Mouse (Mus musculus) stomach, postnatal 0 days (tissue): ENCODE data around the gene Ccdc181. TPM values are rescaled to one million over a fixed set of nuclear protein-coding genes. Genes with fewer than 3 reads are reported as not detected.
A peak's percentile ranks its signal among the peaks of the same experiment; 100 is the strongest.

ENCODE experiments used
- ATAC-seq: fragments of 200-750 bp; cut with Nextera tagmentation; 2 replicates; pipeline ENCODE4 v1.8.0; 2017; ENCODE audit not compliant: low FRiP score, low TSS enrichment
- DNase-seq: peaks from one replicate; pipeline ENCODE4 v3.0.0-alpha.2; 2016; ENCODE audit warnings: low spot score
- H3K27ac ChIP-seq: fragments of 300-500 bp; sonication (generic); replicated peaks from 2 replicates; pipeline ENCODE4 v1.5.1; 2014; ENCODE audit warnings: mild to moderate bottlenecking, control low read depth
- H3K27me3 ChIP-seq: fragments of 300-500 bp; sonication (generic); 2 replicates; pipeline ENCODE4 v1.6.1; 2014; ENCODE audit warnings: low read length; ENCODE audit not compliant: control insufficient read depth, insufficient read depth
- H3K36me3 ChIP-seq: fragments of 300-500 bp; sonication (generic); 2 replicates; pipeline ENCODE4 v1.6.1; 2014; ENCODE audit warnings: low read length, mixed read lengths; ENCODE audit not compliant: control insufficient read depth, insufficient read depth
- H3K4me1 ChIP-seq: fragments of 300-500 bp; sonication (generic); replicated peaks from 2 replicates; pipeline ENCODE4 v1.6.1; 2014; ENCODE audit warnings: antibody characterized with exemption; ENCODE audit not compliant: control insufficient read depth, insufficient read depth
- H3K4me2 ChIP-seq: fragments of 300-500 bp; sonication (generic); replicated peaks from 2 replicates; pipeline ENCODE4 v1.6.1; 2014; ENCODE audit warnings: low read depth, mild to moderate bottlenecking, control low read depth, moderate library complexity
- H3K4me3 ChIP-seq: fragments of 300-500 bp; sonication (generic); 2 replicates; pipeline ENCODE4 v1.5.1; 2014; ENCODE audit warnings: low read depth, low read length, control low read depth
- H3K9ac ChIP-seq: fragments of 300-500 bp; sonication (generic); 2 replicates; pipeline ENCODE4 v1.6.1; 2014; ENCODE audit warnings: mild to moderate bottlenecking, low read length, control low read depth, mixed read lengths
- H3K9me3 ChIP-seq: fragments of 300-500 bp; sonication (generic); 2 replicates; pipeline ENCODE4 v1.6.1; 2016; ENCODE audit warnings: low read length; ENCODE audit not compliant: control insufficient read depth
- CTCF ChIP-seq: IDR thresholded peaks from 2 replicates; pipeline ENCODE4 v1.5.1; 2016; ENCODE audit warnings: antibody characterized with exemption, low read depth, mild to moderate bottlenecking, moderate library complexity
- EP300 ChIP-seq: optimal IDR thresholded peaks from 2 replicates; pipeline ENCODE3; 2016; ENCODE audit warnings: antibody characterized with exemption
- WGBS: fragments of 180-500 bp; shearing (Covaris S2); extraction: QIAGEN DNeasy Blood & Tissue Kit; methylation state at CpG from one replicate; pipeline ENCODE4 v1.1.7; 2014; 5-methylcytosine and 5-hydroxymethylcytosine counted together
- polyA plus RNA-seq: library from polyadenylated mRNA; unstranded; fragments of >200 nt; fragmentation: Nextera tagmentation; extraction: Ambion mirVana; gene quantifications from 2 replicates; pipeline ENCODE4 v1.2.1, GENCODE M21; 2015

Gene Ccdc181
- polyA plus RNA-seq, 1 experiment from 2014 or later: 7.5 TPM

- Histone ChIP-seq H3K9ac (no peak overlapping the region), H3K4me1 (no peaks in the 10 kb centered on the region), H3K27ac (no peak overlapping the region), H3K9me3 (no peaks in the 10 kb centered on the region), H3K4me2 (no peak overlapping the region), H3K27me3 (no peaks in the 10 kb centered on the region), H3K4me3 (no peak overlapping the region), H3K36me3 (no peaks in the 10 kb centered on the region)
- TF ChIP-seq CTCF: no peak
- TF ChIP-seq EP300: no peak
- no peak for DNase-seq
- 44% methylated on average over 8 of the region's 8 CpGs for WGBS
- ATAC-seq: peak; percentile 78
Measured at GRCm38 (mm10) chr1:164242809-164243208, 32.6 kb upstream of the Ccdc181 start.

- Histone ChIP-seq H3K9me3 (no peaks in the 10 kb centered on the region), H3K9ac (peak overlapping the region; percentile 48), H3K27ac (peak overlapping the region; percentile 79)
Measured at GRCm38 (mm10) chr1:164247442-164247841, 27.9 kb upstream of the Ccdc181 start.

GRCm38 (mm10) chr1:164247971-164248370, 27.4 kb upstream of the Ccdc181 start:
- no peak for TF ChIP-seq CTCF
- no peak for TF ChIP-seq EP300
- H3K4me1 ChIP-seq: no peaks in the 10 kb centered on the region; the same call in none of the 2 replicates
- ATAC-seq (no peak), DNase-seq (no peak)
- peak overlapping the region; percentile 48 for H3K9ac ChIP-seq
- H3K27ac ChIP-seq: peak overlapping the region; percentile 79
- 24% methylated on average over 10 of the region's 10 CpGs for WGBS
- H3K27me3 ChIP-seq: no peaks in the 10 kb centered on the region
- H3K36me3 ChIP-seq: no peaks in the 10 kb centered on the region
- peak overlapping the region; percentile 81 for H3K4me3 ChIP-seq
- peak overlapping the region; percentile 44 for H3K4me2 ChIP-seq
- H3K9me3 ChIP-seq: no peaks in the 10 kb centered on the region

More at GRCm38 (mm10) chr1:164247442-164247841, 27.9 kb upstream of the Ccdc181 start:
- ATAC-seq: no peak
- no peak overlapping the region for H3K4me3 ChIP-seq
- H3K36me3 ChIP-seq: no peaks in the 10 kb centered on the region
- TF ChIP-seq EP300: no peak
- no peak for TF ChIP-seq CTCF
- peak overlapping the region; percentile 44; the same call in 1 of the 2 replicates for H3K4me2 ChIP-seq
- DNase-seq: no peak
- H3K4me1 ChIP-seq: no peaks in the 10 kb centered on the region; the same call in none of the 2 replicates
- no peaks in the 10 kb centered on the region for H3K27me3 ChIP-seq
- WGBS: 52% methylated on average over 8 of the region's 8 CpGs

- Histone ChIP-seq H3K9ac (peak within 1 kb of the TSS; percentile 83), H3K4me1 (no peaks in the 10 kb centered on the region; the same call in none of the 2 replicates), H3K27ac (peak within 1 kb of the TSS; percentile 86), H3K9me3 (no peaks in the 10 kb centered on the region), H3K36me3 (no peaks in the 10 kb centered on the region), H3K27me3 (no peaks in the 10 kb centered on the region), H3K4me3 (peak within 1 kb of the TSS; percentile 81), H3K4me2 (peak within 1 kb of the TSS; percentile 91)
- WGBS: under 1% methylated on average over 62 of the region's 79 CpGs
- DNase-seq (peak; percentile 100), ATAC-seq (peak; percentile 95)
- TF ChIP-seq CTCF (0 out of 2 replicates have a peak, but pooled peaks have one; percentile 0), EP300 (no peak)
Measured at GRCm38 (mm10) chr1:164248465-164249331, 26.7 kb upstream of the Ccdc181 start, which contains the start of gene Slc19a2. TSS of gene Slc19a2 (plus strand) at chr1:164249046.

- DNase-seq (no peak), ATAC-seq (peak; percentile 16)
- under 1% methylated on average over 33 of the region's 33 CpGs for WGBS
- Histone ChIP-seq H3K27ac (peak overlapping the region; percentile 86), H3K9me3 (no peaks in the 10 kb centered on the region), H3K4me3 (peak overlapping the region; percentile 81), H3K4me1 (no peaks in the 10 kb centered on the region; the same call in none of the 2 replicates), H3K27me3 (no peaks in the 10 kb centered on the region), H3K4me2 (peak overlapping the region; percentile 91), H3K9ac (peak overlapping the region; percentile 83), H3K36me3 (no peaks in the 10 kb centered on the region)
- TF ChIP-seq CTCF (no peak), EP300 (no peak)
Measured at GRCm38 (mm10) chr1:164249332-164249711, 26.1 kb upstream of the Ccdc181 start.
